Mouse (Mus musculus): Measurements from ENCODE around the gene Zfp853.
A peak's percentile ranks its signal among the peaks of the same experiment; 100 is the strongest.

Gene Zfp853

DNA sequence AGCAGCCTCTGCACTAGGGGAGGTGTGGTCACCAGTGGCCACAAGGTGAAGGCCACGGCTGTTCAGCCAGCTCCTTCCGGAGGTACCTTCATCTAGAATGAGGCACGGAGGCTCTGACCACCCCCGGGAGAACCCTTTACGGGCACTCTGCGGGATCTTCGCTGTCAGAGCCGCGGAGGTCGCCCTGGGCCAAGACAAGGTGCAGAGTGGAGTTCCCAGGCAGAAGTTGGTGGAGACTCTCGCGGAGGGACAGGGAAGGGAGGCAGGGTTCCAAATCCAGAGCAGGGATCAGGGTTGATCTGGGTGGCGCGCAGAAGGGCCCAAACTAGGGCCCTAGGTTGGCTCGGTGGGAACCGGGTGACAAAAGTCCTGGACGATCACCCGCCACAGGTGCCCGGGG is 544 bp downstream of the Zfp853 start:
- DNase-seq (ENCODE audit: low spot score), result no peak

DNA sequence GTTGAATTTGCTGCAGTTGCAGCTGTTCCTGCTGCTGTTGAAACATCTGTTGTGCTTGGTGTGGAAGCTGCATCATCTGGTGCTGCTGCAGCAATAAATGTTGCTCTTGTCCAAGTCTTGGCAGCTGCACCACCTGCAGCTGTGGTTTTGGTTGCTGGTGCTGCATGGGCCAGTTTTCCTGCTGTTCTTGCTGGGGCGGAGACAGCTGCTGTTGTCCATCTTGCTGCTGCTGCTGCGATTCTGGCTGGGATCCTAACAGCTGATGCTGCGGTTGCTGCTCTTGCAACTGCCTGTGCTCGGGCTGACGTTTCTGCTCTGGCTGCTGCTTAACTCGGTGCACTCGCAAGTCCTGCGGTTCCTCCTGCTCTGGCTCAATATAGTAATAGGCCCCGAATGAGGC is 4.1 kb downstream of the Zfp853 start:
- DNase-seq (ENCODE audit: low spot score), result no peak

DNA sequence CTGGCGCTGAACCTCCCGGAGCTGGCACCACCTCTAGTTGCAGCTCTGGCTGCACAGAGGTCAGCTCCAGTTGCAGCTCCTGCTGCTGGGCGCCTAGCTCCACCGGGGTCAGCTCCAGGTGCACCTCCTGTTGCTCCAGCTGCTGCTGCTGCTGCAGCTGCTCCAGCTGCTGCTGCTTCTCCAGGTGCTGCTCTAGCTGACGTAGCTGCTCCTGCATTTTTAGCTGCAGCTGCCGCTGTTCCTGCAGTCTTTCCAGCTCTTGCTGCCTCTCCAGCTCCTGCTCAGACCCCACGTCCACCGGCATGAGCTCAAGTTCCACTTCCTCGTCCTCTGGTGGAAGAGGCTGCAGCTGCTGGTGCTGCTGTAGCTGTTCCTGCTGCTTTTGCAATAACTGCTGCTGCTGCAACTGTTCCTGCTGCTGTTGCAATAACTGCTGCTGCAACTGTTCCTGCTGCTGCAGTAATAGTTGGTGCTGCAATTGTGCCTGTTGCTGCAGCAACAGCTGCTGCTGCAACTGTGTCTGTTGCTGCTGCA is 5.0 kb downstream of the Zfp853 start:
- DNase-seq (ENCODE audit: low spot score), result no peak

DNA sequence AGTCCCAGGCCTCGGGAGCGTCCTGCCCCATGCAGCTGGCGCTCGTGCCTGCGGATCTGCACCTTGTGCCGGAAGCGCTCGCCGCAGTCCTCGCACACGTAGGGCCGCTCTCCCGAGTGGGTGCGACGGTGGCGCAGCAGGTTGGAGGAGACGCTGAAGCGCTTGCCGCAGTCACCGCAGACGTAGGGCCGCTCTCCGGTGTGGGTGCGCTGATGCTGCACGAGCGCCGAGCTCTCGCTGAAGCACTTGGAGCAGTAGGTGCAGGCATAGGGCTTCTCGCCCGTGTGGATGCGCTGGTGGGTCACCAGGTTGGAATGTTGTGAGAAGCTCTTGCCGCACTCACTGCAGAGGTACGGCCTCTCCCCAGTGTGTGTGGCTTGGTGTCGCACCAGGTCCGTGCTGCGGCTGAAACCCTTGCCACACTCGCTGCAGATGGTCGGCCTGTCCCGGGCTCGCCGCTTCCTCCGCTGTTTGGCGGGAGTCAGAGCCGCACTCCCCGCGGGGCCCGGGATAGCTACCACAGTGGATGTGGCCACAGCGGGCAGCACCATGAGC is 5.6 kb downstream of the Zfp853 start:
- DNase-seq (ENCODE audit: low spot score), result no peak

DNA sequence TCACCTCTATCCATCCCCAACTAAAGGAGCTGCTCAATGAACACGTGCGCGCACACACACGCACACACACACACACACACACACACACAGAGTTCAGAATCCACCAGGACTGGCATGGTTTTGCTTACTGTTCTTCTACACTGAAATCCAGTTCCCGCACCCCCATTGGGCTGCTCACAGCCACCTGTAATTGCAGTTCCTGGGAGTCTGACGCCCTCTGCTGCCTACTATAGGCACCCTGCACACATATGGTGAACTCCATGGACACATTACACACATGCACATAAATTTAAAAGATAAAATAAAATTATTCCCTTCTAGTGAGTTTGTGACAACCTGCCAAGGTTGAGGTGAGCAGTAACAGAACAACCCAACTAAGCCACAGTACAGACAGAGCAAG is 8.7 kb downstream of the Zfp853 start:
- DNase-seq (ENCODE audit: low spot score), result no peak

DNA sequence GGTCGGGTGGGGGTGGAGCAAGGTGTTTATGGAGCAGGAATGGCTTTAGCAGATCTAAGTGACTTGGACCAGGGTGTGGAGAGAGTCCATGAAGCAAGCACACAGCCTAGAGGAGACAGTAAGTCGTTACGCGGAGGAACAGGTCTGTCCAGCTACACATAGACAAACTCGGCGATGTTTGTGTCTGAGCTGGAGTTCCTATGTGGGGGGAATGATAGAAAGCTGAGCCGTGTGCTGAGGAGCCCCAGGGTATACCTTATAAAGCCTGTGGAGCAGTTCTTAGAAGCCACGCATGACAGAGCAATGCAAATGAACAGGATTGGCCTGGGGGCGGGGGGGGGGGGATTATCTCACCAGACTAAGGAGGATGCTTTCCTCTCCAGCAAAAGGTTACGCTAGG is 14.2 kb downstream of the Zfp853 start:
- DNase-seq (ENCODE audit: low spot score), result no peak

DNA sequence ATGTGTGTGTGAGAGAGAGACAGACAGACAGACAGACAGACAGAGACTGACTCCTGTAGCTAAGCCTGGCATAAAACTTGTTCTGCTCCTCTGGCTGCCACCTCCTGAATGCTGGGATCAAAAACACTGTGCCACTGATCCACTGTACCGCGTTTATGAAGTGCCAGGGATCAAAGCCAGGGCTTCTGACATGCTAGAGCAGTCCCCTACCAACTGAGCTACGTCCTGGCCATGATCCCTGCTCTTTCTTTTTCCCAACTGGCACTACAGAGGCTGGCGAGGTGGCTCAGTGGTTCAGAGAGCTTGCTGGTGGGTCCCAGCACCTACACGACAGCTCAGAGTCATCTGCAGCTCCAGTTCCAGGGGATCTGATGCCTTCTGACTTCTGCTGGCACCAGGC is 17.7 kb downstream of the Zfp853 start:
- no peak for DNase-seq (ENCODE audit: low spot score)

DNA sequence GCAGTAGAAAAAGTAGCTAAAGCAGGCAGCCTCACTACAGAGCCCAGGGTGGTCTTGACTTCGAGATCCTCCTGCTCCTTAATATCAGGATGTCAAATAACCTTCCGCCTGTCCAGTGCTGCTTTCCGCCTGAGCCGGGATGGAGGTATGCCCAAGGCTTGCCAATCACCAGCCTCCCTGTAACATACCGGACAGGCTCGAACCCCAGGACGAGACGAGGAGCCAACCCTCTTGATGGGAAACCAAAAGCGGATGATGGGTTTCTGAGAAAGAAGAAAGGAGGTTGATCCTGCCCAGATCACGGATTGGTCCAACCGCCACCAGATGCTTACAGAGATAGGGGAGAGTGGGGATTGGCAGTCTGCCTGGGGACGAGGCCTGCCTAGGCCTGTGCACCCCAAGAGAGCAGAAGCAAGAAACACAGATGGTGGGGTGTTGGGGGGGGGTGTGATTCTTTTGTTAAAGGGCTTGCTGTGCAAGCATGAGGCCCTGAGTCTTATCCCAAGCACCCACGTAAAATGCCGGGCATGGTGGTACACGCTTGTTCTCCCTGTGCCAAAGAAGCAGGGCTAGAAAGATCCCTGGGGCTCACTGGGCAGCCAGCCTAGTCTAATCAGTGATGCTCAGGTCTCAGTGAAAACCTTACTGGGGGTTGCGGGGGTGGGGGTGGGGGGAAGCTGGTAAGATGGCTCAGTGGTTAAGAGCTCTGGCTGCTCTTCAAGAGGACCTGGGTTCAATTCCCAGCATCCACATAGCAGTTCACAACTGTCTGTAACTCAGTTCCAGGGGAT is 20.7 kb downstream of the Zfp853 start:
- no peak for DNase-seq (ENCODE audit: low spot score)

DNA sequence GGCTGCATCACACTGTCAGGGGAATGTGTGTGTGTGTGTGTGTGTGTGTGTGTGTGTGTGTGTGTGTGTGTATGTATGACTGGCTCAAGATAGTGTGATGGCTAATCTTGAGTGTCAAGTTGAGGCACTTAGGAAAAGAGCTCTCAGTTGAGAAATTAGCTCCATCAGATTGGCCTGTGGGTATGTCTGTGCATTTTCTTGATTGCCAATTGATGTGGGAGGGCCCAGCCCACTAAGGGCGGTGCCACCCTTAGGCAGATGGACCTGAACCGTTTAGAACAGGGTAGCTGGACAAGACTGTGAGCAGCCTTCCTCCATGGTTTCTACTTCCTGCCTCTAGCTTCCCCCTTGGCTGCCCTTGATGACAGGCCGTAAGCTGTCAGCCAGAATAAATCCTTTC is 21.3 kb downstream of the Zfp853 start:
- DNase-seq (ENCODE audit: low spot score), result no peak

DNA sequence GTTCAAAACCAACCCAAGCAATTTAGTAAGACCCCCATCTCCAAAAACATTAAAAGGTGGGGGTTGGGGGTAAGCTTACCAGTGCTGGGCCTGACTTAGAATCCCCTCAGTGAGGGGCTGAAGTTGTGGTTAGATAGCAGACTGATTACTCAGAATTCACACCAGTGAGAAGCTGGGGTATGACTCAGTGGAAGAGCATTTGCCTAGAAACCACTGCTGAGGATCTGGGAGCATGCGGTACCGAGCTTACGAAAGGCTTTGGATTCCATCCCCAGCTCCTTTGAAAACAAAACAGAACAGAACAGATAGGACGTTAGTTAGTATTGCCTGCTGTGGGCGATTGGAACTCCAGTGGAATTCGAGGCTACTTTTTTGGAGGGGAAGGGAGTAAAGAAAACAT is 21.8 kb downstream of the Zfp853 start:
- no peak for DNase-seq (ENCODE audit: low spot score)

DNA sequence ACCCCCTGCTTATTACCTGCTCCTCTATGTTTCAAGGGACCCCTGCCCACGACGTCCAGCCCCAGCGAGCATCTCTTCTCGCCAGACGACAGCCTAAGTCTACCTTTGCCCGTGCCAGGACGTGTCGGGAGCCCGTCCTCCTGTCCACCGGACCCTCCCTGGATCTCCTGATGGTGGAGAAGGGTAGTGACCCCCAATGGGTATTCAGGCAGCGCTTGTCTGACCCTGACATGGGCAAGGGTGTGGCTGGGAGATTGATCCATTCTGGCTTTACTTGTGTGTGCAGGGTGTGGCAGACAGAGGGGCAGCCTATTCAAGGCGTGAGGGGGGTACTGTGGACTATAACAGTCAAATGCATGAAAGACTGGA is 23.3 kb downstream of the Zfp853 start:
- DNase-seq (ENCODE audit: low spot score), result no peak

DNA sequence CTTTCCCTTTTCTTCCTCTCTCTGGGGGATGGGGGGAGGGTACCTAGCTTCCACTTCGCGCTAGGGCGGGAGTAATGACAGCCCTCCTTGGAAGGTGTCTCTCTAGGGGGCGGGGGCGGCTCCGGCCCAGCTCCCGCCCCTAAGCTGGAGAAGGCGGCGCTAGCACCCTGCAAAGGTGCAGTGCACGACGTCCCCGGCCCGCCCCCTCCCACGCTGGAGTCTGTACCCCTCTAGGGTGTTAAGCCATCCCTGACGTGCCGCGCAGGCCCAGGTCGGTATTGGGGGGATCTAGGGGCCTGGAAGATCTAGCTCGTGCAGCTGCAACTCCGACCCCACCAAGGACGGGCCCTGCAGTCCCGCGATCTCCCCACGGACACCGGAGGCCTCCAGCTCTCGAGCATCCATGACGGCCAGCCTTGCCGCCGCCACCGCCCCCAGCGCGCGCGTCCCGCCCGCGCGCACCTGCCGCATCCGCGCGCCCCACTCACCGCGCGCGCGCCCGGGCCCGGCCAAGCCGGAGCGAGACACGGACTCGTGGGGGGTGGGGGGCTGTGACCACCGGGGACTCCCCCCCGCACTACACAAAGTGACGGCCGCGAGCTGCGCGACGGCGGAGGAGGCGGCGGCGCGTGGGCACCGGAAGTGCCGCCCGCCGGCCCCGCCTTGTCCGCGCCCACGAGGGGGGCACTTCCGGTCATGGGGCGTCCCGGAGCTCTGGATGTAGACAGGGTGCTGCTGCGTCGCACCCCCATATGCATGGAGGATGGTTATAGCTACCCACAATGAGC is 23.9 kb downstream of the Zfp853 start, which contains the start of gene Zfp316:
Gene Zfp316 (minus strand): TSS at position 660 of the 788 bp plus-strand sequence.
- peak; percentile 34 for DNase-seq (ENCODE audit: low spot score)

DNA sequence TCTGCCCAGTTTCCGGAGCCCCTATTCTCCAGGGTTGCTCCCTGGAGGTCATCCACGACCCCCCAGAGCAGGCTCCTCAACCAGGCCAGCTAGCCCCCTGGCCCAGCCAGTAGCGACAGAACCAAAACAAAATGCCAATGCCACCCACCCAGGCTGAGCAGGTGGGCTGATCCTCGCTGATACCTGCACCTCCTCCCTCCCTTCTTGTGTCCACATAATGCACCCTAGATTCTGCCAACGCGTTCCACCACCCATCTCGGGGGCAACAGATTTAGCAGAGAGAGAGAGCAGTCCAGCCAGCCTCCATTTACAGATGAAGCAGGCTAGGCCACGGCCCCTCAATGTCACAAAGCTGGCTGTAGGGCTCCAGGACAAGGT is 24.4 kb downstream of the Zfp853 start:
- no peak for DNase-seq (ENCODE audit: low spot score)

DNA sequence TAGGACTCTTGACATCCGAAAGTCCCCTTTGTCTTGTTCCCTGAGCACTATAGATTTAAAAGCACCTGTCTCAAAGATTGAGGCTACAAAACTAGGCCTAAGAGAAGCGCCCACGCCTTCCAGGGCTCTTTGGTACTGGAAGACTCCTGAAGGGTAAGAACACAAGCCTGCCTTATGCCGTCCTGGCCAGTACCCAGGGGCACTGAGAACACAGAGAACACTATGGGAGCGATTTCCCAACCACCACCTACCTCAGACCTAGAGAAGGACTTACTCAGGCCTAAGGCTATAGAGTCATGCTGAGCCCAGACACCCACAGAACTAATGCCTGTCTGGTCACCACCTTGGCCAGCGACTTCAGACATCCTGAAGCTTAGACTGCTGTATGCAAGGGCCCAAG is 26.6 kb downstream of the Zfp853 start:
- DNase-seq (ENCODE audit: low spot score), result no peak

DNA sequence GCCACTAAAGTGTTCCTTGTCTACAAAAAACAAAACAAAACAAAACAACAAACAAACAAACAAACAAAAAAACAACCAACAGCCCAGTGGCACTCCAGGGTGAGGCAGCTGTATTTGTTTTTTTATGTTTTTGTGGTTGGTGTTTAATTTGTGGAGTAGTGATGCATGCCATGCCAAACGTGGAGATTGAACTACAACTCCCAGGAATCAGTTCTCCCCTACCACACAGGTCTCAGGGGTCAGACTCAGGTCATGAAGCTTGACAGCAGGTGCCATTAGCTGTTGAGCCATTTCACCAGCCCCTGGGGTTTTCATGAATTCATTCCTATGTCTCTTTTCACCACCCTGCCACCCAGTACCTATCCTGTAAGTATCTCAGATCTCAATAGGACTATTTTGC is 28.0 kb downstream of the Zfp853 start:
- no peak for DNase-seq (ENCODE audit: low spot score)

DNA sequence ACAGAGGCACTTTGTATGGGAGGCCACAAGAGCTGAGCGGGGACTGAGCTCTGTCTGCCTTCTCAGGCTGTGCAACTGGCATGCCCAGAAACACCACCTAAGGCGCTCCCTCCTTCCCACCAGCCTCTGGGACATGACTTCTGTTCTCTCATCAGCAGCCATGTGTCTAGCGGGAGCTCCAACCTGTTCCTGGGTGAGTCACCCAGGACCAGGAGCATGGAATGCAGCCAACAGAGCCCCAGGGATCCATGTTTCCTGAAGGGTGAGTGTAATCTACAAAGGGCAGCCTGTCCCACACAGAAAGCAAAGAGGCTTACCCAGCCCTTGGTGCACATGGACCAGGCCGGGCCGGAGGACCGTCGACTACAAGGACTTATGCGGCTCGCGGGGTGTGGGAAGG is 28.7 kb downstream of the Zfp853 start:
- DNase-seq (ENCODE audit: low spot score), result no peak

DNA sequence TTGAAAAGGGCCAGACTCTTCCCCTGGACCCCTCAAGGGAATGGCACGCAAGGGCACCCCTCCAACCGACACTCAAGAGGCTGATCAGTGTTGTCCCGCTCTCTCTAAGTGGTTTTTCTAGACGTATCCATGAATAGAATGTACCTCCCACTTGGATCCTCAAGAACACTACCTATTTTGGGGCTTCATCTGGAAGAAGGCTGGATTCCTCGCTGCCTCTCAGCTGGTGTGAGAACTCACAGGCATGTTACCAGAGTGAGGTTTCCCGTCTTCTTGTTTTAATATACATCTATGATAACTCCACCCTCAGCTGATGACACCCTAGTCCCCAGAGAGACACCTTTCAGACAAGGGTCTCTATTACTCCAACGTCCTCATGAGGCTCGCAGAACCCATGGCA is 31.8 kb downstream of the Zfp853 start:
- no peak for DNase-seq (ENCODE audit: low spot score)

DNA sequence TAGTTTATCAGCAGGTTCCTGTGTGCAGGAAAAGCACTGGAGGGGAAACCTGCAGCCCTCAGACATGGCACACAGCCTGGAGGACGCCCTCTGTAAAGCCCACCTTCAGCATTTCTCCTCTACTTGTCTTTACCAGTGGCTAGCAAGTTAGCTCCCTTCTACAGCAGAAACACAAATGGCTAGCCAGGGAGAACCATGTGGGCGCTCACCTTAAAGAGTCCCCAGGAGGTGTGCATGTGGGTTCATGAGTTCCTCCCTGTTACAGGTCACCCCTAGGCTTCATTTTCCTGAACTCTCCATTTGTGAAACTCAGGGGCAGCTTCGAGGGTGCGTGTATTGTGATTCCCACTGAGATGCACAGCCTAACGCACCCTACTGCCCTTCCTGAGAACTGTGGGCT is 37.6 kb downstream of the Zfp853 start:
- no peak for DNase-seq (ENCODE audit: low spot score)

DNA sequence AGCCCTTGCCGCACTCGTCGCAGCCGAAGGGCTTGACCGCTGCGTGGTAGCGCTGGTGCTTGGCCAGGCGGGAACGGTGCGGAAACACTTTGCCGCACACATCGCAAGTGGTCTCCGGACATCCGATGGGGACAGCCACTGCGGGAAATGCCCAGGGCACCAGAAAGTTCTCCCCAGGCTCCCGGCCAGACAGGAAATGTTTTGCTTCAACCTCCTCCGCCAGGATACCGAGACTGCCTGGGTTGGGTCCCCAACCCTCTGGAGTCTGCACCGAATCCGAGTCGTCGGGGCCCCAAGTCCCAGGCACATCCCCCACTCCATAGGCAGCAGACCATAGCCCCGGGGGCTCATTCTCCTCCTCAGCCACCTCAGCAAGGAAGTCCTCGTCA is 38.3 kb downstream of the Zfp853 start:
- DNase-seq (ENCODE audit: low spot score), result no peak

DNA sequence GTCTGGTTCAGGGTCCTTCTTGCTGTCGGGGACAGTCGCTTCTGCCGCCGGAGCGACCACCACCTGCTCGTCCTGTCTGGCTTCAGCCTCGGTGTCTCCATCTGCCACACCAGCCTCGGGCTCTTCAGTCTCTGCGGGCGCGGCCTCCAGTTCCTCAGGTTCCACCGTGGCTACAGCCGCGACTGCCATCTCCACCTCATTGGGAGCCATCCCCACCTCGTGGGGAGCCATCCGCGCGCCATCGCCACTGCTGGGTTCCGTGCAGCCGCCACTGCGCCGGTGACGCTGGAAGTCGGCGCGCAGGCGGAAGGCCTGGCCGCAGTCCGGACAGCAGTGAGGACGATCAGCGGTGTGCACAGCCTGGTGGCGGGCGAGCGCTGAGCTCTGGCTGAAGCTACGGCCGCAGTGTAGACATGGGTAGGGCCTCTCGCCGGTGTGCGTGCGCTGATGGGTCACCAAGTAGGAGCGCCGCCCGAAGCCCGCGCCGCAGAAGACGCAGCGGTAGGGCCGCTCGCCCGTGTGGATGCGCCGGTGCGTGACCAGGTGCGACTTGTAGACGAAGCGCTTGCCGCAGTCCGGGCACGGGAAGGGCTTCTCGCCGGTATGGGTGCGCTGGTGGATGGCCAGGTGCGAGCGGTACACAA is 38.8 kb downstream of the Zfp853 start:
- no peak for DNase-seq (ENCODE audit: low spot score)

DNA sequence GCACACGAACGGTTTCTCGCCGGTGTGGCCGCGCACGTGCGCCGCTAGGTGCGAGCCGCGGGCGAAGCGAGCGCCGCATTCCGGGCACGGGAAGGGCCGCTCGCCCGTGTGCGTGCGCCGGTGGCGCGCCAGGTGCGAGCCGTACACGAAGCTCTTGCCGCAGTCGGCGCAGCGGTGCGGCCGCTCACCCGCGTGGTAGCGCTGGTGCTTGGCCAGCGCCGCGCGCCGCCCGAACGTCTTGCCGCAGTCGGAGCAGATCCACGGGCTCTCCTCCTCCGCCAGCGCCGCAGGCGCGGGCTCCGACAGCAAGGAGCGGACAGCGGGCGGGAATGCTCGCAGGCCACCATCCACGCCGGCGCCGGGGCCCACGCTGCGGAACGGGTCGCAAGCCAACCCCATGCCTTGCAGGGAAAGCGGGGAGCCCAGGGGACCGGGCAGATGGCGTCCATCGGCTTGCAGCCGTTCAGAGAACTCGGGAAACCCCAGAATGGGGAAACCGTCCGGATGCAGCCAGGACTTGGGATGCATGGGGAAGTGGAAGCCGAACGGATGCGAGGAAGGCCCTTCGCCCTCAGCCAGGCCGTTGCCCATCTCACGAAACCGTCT is 39.4 kb downstream of the Zfp853 start:
- DNase-seq (ENCODE audit: low spot score), result no peak

DNA sequence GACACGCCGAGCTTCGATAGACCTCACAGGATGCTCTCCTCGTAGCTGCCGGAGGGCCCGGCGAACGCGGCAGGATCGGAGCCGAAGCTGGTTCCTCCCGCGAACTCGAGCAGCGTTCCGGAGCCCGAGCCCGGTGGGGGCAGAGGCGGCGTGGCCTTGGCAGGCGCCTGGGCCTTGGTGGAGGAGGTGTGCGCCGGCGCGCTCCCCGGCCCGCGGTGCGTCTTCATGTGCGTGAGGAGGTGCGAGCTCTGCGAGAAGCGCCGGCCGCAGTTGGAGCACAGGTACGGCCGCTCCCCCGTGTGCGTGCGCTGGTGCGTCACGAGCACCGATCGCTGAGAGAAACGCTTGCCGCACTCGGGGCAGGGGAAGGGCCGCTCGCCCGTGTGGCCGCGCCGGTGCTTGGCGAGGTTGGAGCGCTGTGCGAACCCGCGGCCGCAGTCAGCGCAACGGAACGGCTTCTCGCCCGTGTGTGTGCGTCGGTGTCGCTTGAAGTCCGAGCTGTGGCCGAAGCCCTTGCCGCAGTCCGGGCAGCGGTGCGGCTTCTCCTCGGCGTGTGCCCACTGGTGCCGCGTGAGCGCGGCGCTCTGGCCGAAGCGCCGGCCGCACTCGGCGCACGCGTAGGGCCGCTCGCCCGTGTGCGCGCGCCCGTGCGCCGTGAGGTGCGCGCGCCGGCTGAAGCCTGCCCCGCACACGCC is 40.1 kb downstream of the Zfp853 start:
- no peak for DNase-seq (ENCODE audit: low spot score)

All from ovary, postnatal 10 days (tissue).